Mouse (Mus musculus) E14TG2a.4 (cell line): ENCODE data around the gene Dnajc12.

ENCODE experiments used
- CTCF ChIP-seq: conservative IDR thresholded peaks from 2 replicates; pipeline ENCODE4 v1.5.1; 2014; ENCODE audit warnings: low read length
- NANOG ChIP-seq: IDR thresholded peaks from 2 replicates; pipeline ENCODE4 v1.6.1; 2014; ENCODE audit warnings: borderline replicate concordance, low read length, mixed read lengths
- POU5F1 ChIP-seq: IDR thresholded peaks from 2 replicates; pipeline ENCODE4 v1.6.1; 2014; ENCODE audit warnings: low read length, borderline replicate concordance

DNA sequence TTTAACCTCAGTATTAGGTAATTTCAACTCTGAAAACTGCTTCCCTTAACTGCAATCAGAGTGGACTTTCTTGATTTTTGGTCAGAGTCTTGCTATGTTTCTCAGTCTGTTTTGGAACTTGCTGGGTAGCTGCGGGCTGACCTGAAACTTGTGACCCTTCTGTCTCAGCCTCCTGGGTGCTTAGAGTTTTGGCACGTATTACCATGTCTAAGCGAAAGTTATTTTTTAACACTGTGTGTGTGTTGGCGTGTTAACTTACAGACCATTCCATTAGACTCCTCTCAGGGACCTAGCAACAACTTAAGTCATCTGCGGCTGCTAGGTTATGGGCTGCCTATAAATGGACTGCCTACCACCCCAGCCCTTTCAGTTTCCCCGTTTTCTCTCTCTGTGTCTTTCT lies 14.9 kb upstream of the Dnajc12 start:
- TF ChIP-seq CTCF (no peak), POU5F1 (no peak), NANOG (no peak)
